Mouse (Mus musculus): Measurements from ENCODE around the gene Bpifb5. TPM values are rescaled to one million over a fixed set of nuclear protein-coding genes. Genes with fewer than 3 reads are reported as not detected.
"Not testable (repeated sequence)": the region's sequence is repeated elsewhere in the genome, so short reads cannot be mapped to it uniquely, and the experiment has no call there.

The Bpifb5 gene
- not detected in 2 replicates for polyA plus RNA-seq (2015; fragmentation: Nextera tagmentation; extraction: Ambion mirVana)

GRCm38 (mm10) chr2:154223265-154223916 lies at the start of gene Bpifb5:
Gene Bpifb5, plus strand, starts transcription at chr2:154223742.
- Histone ChIP-seq H3K4me3 (replicated peaks) (no peak within 1 kb of the TSS), H3K27ac (replicated peaks) (no peak within 1 kb of the TSS), H3K9ac (no peak within 1 kb of the TSS), H3K4me1 (replicated peaks) (no peaks in the 10 kb centered on the region), H3K9me3 (replicated peaks) (no peaks in the 10 kb centered on the region), H3K27me3 (no peaks in the 10 kb centered on the region), H3K4me2 (no peak within 1 kb of the TSS), H3K36me3 (replicated peaks) (no peaks in the 10 kb centered on the region)
- ATAC-seq (ENCODE audit: insufficient read depth): no peak
- 17% methylated on average over 14 of the region's 14 CpGs for WGBS (ENCODE audit: insufficient replicate concordance)

DNA sequence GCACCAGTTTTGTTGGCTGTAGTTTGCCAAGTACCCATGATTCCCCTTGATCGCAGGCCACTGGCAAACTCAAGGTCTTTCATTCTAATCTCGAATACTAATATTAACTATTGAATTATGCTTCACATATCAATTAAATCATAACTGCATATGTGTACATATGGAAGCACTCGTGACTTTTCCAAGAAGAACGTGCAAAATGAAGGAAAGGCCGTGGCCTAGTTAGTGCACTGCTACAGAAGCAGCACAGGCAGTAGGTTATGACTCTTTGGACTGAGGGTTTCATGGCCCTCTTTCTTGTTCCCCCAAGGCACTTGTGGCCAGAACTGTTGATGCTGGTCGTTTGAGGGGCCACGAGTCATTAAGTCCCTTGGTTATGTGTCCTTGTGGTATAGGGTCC lies 41.6 kb upstream of the Bpifb5 start:
- ATAC-seq (ENCODE audit: insufficient read depth): not testable (repeated sequence)

GRCm38 (mm10) chr2:154183061-154183460 lies 40.5 kb upstream of the Bpifb5 start:
- not testable (repeated sequence) for H3K9ac ChIP-seq; ATAC-seq (ENCODE audit: insufficient read depth); H3K4me3 ChIP-seq (replicated peaks); H3K27ac ChIP-seq (replicated peaks); H3K36me3 ChIP-seq (replicated peaks); H3K4me1 ChIP-seq (replicated peaks); H3K9me3 ChIP-seq (replicated peaks); H3K4me2 ChIP-seq; H3K27me3 ChIP-seq
- WGBS (ENCODE audit: insufficient replicate concordance): 51% methylated on average over 4 of the region's 4 CpGs

More for the DNA sequence above, 41.6 kb upstream of the Bpifb5 start:
- not testable (repeated sequence) for H3K9me3 ChIP-seq (replicated peaks); H3K9ac ChIP-seq; H3K4me3 ChIP-seq (replicated peaks); H3K27me3 ChIP-seq; H3K36me3 ChIP-seq (replicated peaks); H3K4me1 ChIP-seq (replicated peaks); H3K27ac ChIP-seq (replicated peaks); H3K4me2 ChIP-seq
- WGBS (ENCODE audit: insufficient replicate concordance): 59% methylated on average over 7 of the region's 7 CpGs

GRCm38 (mm10) chr2:154185319-154185718 lies 38.2 kb upstream of the Bpifb5 start:
- Histone ChIP-seq H3K27ac (replicated peaks) (no peak overlapping the region), H3K27me3 (no peaks in the 10 kb centered on the region), H3K9ac (no peak overlapping the region), H3K36me3 (replicated peaks) (no peaks in the 10 kb centered on the region), H3K4me1 (replicated peaks) (no peaks in the 10 kb centered on the region), H3K4me3 (replicated peaks) (no peak overlapping the region), H3K9me3 (replicated peaks) (no peaks in the 10 kb centered on the region), H3K4me2 (no peak overlapping the region)
- no peak for ATAC-seq (ENCODE audit: insufficient read depth)
- WGBS (ENCODE audit: insufficient replicate concordance): 71% methylated on average over 6 of the region's 6 CpGs

- H3K4me3 ChIP-seq (replicated peaks): no peak overlapping the region
- H3K4me1 ChIP-seq (replicated peaks): no peaks in the 10 kb centered on the region
- H3K36me3 ChIP-seq (replicated peaks): no peaks in the 10 kb centered on the region
- H3K4me2 ChIP-seq: no peak overlapping the region
- no peak for ATAC-seq (ENCODE audit: insufficient read depth)
- 52% methylated on average over 3 of the region's 3 CpGs for WGBS (ENCODE audit: insufficient replicate concordance)
- H3K9ac ChIP-seq: no peak overlapping the region
- H3K27me3 ChIP-seq: no peaks in the 10 kb centered on the region
- H3K9me3 ChIP-seq (replicated peaks): no peaks in the 10 kb centered on the region
- H3K27ac ChIP-seq (replicated peaks): no peak overlapping the region
Observed at GRCm38 (mm10) chr2:154185748-154186147, 37.8 kb upstream of the Bpifb5 start.

DNA sequence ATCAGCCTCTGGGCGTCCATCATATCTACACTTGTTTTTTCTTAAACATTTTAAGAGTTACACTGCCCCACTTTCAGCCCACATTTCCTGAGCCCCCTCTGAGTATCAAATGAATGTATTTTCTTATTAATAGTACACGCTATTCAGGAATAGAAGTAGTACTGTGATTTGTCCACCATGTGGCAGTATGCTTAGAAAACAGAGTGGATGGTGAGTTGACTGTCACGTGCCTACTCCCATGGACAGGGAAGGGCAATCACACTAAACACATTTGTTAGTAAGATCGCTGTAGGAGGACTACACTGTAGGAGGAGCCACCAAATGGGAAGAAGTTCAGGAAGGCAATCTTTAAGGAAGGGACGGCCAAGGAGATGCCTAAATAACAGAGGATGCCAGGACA lies 36.1 kb upstream of the Bpifb5 start:
- H3K9me3 ChIP-seq (replicated peaks): no peaks in the 10 kb centered on the region
- no peaks in the 10 kb centered on the region for H3K27me3 ChIP-seq
- no peaks in the 10 kb centered on the region for H3K4me1 ChIP-seq (replicated peaks)
- no peaks in the 10 kb centered on the region for H3K36me3 ChIP-seq (replicated peaks)
- H3K4me3 ChIP-seq (replicated peaks): no peak overlapping the region
- ATAC-seq (ENCODE audit: insufficient read depth): no peak
- no peak overlapping the region for H3K4me2 ChIP-seq
- WGBS (ENCODE audit: insufficient replicate concordance): 30% methylated on average over 5 of the region's 5 CpGs
- no peak overlapping the region for H3K27ac ChIP-seq (replicated peaks)
- H3K9ac ChIP-seq: no peak overlapping the region

- ATAC-seq (ENCODE audit: insufficient read depth): no peak
- H3K9me3 ChIP-seq (replicated peaks): no peaks in the 10 kb centered on the region
- no peak overlapping the region for H3K4me3 ChIP-seq (replicated peaks)
- 58% methylated on average over 7 of the region's 7 CpGs for WGBS (ENCODE audit: insufficient replicate concordance)
- H3K27ac ChIP-seq (replicated peaks): no peak overlapping the region
- no peaks in the 10 kb centered on the region for H3K36me3 ChIP-seq (replicated peaks)
- H3K27me3 ChIP-seq: no peaks in the 10 kb centered on the region
- H3K4me2 ChIP-seq: no peak overlapping the region
- no peaks in the 10 kb centered on the region for H3K4me1 ChIP-seq (replicated peaks)
- no peak overlapping the region for H3K9ac ChIP-seq
Observed at GRCm38 (mm10) chr2:154189877-154190434, 33.6 kb upstream of the Bpifb5 start.

DNA sequence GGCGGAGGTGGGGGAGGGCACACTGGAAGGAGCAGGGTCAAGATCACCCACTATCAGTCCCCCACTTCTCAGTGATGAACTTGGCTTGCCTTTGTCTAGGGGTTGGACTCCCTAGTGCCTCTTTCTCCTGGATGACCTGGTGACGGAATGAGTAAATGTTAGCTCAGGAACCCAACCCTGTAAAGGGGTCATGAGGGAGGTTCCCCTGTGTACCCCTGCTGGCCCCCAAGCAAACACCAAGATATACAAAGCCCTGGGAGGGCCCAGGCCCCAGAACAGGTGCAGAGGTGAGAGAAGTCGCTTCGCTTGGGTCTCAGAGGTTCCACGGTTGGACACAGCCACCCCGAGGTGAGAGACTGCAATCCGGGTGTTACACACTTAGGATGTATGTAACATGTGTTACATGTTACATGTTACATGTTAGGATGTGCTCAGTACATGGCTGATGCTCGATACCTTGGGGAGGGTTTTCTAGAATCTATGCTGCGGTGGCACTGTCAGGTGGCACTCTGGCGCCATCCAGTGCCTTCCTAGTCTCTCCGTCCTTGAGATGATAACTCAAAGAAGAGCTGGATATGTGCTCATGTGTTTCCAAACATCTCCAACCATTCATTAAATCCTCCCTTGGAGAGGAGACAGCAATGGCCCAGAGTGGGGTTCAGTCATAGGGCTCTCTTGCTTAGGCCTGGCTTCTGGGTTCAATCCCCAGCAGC lies 32.8 kb upstream of the Bpifb5 start, which contains the start of gene Bpifb1:
Gene Bpifb1 (plus strand): TSS at position 273 of the 713 bp plus-strand sequence.
- WGBS (ENCODE audit: insufficient replicate concordance): 64% methylated on average over 11 of the region's 11 CpGs
- H3K4me2 ChIP-seq: no peak within 1 kb of the TSS
- H3K4me1 ChIP-seq (replicated peaks): no peaks in the 10 kb centered on the region
- no peak within 1 kb of the TSS for H3K4me3 ChIP-seq (replicated peaks)
- H3K9me3 ChIP-seq (replicated peaks): no peaks in the 10 kb centered on the region
- no peaks in the 10 kb centered on the region for H3K36me3 ChIP-seq (replicated peaks)
- no peak for ATAC-seq (ENCODE audit: insufficient read depth)
- no peak within 1 kb of the TSS for H3K9ac ChIP-seq
- no peaks in the 10 kb centered on the region for H3K27me3 ChIP-seq
- no peak within 1 kb of the TSS for H3K27ac ChIP-seq (replicated peaks)

GRCm38 (mm10) chr2:154192141-154192540 lies 31.4 kb upstream of the Bpifb5 start:
- no peak overlapping the region for H3K4me3 ChIP-seq (replicated peaks)
- 57% methylated on average over 2 of the region's 2 CpGs for WGBS (ENCODE audit: insufficient replicate concordance)
- ATAC-seq (ENCODE audit: insufficient read depth): no peak

GRCm38 (mm10) chr2:154193071-154193470 lies 30.5 kb upstream of the Bpifb5 start:
- H3K4me2 ChIP-seq: no peak overlapping the region
- no peaks in the 10 kb centered on the region for H3K9me3 ChIP-seq (replicated peaks)
- no peak overlapping the region for H3K4me3 ChIP-seq (replicated peaks)
- no peak overlapping the region for H3K27ac ChIP-seq (replicated peaks)
- 61% methylated on average over 4 of the region's 4 CpGs for WGBS (ENCODE audit: insufficient replicate concordance)
- H3K9ac ChIP-seq: no peak overlapping the region
- H3K4me1 ChIP-seq (replicated peaks): no peaks in the 10 kb centered on the region
- H3K27me3 ChIP-seq: no peaks in the 10 kb centered on the region
- ATAC-seq (ENCODE audit: insufficient read depth): no peak
- no peaks in the 10 kb centered on the region for H3K36me3 ChIP-seq (replicated peaks)

More at GRCm38 (mm10) chr2:154192141-154192540, 31.4 kb upstream of the Bpifb5 start:
- Histone ChIP-seq H3K4me1 (replicated peaks) (no peaks in the 10 kb centered on the region), H3K36me3 (replicated peaks) (no peaks in the 10 kb centered on the region), H3K9ac (no peak overlapping the region), H3K27ac (replicated peaks) (no peak overlapping the region), H3K9me3 (replicated peaks) (no peaks in the 10 kb centered on the region), H3K4me2 (no peak overlapping the region), H3K27me3 (no peaks in the 10 kb centered on the region)

DNA sequence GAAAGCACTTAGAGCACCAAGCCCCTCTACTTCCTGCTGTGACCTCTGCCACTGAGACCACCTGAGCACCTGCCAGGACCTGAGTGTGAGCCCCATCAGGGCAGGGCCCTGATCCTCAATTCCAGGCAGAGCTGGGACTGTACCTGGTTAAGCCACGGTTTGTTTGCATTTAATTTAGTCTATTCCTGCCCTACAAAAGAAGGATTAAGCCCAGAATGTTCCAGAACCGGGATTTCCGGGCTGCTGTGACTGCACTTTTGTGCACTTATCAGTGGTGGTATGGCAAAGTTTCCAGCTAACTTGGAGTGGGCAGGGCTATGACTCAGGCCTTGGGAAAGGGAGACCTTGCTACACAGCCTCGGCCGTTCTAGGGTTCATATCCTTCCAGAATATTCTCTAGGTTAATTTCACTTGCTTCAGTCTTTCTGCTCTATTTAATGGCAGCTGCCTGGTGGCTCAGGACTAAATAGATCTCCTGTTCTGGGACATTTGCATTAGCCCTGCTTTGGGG lies 29.5 kb upstream of the Bpifb5 start:
- Histone ChIP-seq H3K4me2 (no peak overlapping the region), H3K4me3 (replicated peaks) (no peak overlapping the region), H3K9me3 (replicated peaks) (no peaks in the 10 kb centered on the region), H3K9ac (no peak overlapping the region), H3K27ac (replicated peaks) (no peak overlapping the region), H3K27me3 (no peaks in the 10 kb centered on the region), H3K4me1 (replicated peaks) (no peaks in the 10 kb centered on the region), H3K36me3 (replicated peaks) (no peaks in the 10 kb centered on the region)
- ATAC-seq (ENCODE audit: insufficient read depth): no peak
- 46% methylated on average over 5 of the region's 5 CpGs for WGBS (ENCODE audit: insufficient replicate concordance)
